Mouse (Mus musculus) E14TG2a.4 (cell line): Measurements from ENCODE around the gene Arhgap21.

ENCODE experiments used
- CTCF ChIP-seq: conservative IDR thresholded peaks from 2 replicates; pipeline ENCODE4 v1.5.1; 2014; ENCODE audit warnings: low read length
- POU5F1 ChIP-seq: IDR thresholded peaks from 2 replicates; pipeline ENCODE4 v1.6.1; 2014; ENCODE audit warnings: low read length, borderline replicate concordance

DNA sequence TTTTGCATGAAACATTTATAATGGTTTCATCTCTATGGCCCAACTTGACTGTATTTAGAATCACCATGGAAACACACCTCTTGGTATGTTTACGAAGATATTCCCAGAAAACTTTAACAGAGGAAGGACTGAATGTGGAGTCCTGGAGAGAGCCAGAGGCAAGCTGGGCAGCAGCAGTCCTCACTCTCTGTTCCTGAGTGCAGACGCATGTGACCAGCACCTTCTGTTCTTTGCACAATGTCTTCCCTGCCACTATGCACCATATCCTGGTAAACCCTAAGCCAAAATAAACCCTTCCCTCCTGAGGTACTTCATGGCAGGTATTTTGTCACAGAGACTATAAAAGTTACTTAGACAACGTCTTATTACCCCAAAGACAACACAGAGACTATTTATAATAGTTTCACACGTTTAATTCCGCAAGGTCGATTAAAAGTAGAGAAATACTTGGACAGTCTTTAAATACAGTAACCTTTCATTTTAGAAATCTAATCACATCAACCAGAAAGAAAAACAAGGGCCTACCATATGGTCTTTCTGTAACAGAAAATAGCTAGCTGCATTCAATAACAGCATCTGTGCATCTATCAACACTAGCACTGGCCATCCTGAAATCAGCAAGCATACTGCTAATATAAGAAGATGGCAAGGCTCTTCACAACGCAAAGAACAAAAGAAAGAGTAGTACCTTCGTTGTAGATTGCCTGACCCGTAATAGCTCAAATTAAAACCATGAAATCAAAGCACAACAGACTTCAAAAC lies 8.6 kb downstream of the Arhgap21 start:
- no peak for TF ChIP-seq CTCF
- no peak for TF ChIP-seq POU5F1
